Mouse (Mus musculus) adrenal gland, postnatal 10 days (tissue): ENCODE measurements at regions not wholly inside any gene's neighbourhood (a gene's known extent, or its start where the extent isn't known, plus 50 kb on each side); places are given as distances from the start of the nearest gene placed in this dataset.
A peak's percentile ranks its signal among the peaks of the same experiment; 100 is the strongest.

Experiments
- DNase-seq: peaks from one replicate; pipeline ENCODE4 v3.0.0; 2021; ENCODE audit warnings: mixed read lengths

DNA sequence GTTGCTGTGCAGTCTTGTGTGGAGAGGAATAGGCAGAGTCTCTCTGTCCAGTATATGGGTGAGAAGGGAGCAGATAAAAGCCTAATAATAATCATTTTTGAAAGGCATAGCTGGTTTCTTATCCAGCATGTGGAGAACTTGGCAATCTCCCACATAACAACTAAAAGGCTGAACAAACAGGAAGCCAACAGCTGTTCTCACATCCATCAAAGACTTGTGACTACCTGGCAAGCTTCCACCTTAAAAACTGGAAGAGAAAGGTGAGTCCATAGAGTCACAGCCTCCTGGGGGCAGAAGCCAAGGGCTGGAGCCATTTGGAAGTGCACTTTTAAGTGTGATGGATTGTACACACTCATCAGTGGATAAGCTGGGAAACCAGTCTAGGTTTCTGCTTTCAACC is 210.5 kb upstream of the Prok2 start:
- no peak for DNase-seq

DNA sequence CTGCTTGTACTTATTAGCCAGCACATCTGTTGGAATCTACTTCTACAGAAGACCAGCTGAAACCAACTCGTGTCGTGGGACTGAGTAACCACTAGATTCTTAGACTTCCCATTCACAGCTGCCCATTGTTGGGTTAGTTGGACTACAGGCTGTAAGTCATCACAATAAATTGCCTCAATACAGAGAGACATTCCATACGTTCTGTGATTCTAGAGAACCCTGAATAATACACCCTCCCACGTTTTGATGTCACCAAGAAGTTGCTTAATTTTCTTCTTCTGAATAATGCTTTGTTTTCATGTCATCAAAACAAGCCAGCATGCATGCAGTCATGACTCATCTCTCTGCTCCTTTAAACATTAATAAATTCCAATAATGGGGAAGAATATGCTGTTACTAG is 209.2 kb upstream of the Prok2 start:
- DNase-seq, result no peak

DNA sequence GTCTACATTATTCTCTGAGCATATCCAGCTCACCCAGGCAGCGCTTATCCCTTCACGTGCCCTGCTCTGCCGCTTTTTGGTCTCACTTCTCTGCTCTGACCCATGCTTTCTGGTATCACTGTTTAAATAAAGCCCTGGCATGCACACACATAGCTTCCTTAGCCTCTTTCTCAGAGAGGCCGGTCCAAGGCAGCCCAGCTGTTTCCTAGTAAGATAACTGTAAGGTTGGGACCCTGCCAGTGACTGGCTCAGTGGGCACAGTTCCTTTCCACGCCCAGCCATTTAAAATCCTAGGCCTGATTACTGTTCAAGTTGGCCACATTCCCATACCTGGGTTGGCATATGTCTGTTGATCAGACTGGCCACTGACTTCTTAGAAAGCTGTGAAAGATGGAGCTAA is 208.2 kb upstream of the Prok2 start:
- DNase-seq, result no peak

DNA sequence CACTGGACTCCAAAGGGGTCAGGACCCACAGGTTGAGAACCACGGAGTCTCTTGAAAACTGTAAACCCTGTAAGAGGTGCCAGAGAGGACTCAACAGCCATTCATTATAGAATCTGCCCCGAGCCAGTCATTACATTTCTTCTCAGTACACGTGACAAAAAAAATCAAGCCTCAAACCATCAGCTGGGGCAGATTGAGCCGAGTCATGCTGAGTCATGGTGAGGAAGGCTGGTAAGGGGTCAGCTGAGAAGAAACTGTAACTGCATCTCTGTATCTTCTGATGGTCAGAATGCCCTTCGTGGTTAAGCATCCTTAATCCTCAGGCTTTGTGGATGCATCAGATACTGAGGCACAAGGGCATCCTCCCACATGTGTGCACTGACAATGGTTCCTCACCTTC is 207.2 kb upstream of the Prok2 start:
- no peak for DNase-seq

DNA sequence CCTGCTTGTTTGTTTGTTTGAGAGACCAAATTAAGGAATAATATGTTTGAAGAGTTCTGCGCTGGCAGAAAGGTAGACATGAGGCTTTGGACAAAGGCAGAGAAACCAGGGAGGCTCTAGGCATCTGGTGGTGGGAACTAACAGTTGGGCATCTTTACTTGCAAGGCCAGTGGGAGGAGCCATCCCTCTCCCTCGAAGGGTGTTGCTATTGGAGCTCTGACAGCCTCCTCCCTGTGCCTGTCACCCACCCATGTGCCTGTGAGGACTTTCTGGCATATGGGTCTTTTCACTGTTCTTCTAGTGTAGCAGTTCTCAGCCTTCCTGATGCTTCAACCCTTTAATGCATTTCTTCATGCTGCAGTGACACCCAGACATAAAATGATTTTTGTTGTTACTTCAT is 206.7 kb upstream of the Prok2 start:
- no peak for DNase-seq

DNA sequence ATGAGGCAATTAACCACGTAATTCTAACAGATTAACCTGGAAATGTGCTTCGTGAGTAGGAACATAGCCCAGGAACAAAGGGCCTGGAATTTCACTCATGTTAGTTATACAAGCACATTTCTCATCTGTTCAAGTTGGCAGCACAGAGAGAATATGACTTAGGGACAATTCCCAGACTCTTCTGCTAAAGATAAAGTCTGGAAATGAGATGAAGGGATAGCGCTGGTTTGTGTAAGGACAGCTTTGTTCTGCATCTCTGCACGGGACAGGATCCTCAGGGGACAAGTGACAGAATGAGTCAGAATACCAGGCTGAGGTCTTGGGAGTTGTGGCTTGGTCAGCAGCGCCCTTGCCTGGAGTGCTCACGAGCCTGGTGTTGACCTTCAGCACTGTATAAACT is 206.2 kb upstream of the Prok2 start:
- no peak for DNase-seq

DNA sequence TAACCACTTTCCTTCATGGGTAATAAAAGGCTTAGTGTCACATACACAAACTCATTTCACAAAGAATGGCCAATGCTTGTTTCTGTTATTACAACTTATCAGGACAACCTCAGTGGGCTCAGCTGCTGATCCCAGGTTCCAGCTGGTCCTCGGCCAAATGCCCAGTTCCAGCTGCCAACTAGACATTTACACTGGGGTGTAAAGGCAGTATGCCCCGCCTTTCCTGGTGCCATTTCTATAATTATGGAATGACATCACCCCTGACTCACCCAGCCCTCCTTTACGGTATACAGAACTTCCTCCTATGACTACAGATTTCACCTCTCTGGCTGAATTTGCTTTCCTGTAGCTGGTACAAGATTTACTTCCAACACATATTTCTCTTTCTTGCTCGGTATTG is 205.4 kb upstream of the Prok2 start:
- DNase-seq, result no peak

DNA sequence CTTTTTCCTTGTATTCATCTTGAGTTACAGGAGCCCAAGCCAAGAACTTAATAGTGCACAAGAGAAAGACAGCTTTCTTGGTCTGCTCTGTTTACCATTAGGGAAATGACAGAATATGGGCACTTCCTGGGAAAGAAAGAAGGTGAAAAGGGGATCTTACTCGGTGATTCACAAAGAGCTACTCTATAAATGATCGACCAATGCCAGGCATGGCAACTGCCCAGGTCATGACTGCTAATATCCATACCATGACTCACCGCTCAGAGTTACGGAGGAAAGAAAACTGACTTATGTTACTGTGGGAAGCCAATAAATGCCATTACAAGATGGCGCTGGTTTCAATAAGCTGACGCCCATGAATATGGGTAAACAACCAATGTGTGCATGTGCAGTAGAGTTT is 204.1 kb upstream of the Prok2 start:
- no peak for DNase-seq

DNA sequence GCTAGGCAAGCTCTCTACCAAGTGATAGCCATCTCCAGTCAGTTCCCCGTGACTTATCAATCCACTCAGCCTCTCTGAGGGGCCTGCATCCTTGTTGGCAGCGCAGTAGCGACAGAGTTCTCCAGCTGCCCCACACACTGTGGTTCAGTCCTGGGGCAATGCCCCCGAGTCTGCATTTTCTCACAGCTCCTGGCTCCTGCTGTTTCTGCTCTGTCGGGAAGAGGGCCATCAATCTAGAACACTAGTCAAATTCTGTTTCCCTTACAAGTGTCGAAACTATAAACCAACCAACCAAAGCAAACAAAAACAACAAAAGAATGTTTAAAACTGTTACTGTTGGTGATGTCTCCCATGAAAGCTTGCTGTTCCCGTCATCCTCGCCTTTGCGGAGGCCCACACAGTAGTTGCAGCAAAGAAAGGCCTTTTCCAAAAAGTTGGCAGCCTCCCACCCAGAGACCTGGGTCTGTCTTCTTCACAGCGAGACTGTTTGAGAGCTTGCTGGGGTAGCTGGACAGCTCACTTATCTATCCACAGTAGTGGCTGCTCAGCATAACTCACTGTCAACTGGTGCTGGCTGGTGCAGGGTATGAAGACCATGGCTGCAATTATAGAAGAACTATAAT is 201.9 kb upstream of the Prok2 start:
- no peak for DNase-seq

DNA sequence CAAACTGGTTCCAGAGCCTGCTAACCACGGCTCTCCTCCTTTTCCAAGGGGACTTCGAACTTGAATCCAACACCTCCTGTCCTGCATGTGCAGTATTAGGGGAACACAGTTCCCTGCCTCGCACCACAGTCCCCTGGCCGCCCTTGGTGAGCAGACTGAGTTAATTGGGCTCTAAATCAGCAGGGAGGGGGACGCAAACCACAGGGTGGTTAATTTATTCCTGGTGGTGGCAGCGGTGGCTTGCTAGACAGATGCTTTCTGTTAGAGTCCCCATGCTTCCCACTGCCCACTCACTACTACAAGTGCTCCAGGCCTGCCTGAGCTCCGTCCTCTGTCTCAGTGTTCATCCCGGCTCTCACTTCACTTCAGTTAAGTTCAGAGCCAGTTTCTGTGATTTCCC is 198.0 kb upstream of the Prok2 start:
- DNase-seq, result no peak

DNA sequence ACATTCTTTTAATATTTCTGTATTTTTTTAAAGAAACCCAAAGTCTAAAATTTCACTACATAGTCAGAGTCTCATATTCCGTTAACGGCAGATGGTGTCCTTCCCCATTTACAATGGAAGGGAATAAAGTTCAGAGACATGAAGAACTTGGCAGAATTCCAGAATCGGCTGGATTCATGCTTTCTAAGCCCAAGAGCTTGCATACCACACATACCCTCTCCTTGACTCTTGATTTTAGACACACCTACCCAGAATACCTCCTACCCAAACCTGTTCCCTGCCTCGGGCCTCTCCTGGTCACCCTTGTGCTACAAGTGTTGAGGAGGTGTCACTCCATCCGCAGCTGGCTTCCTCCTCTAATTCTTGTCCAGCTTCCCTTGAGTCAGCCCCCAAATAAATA is 195.8 kb upstream of the Prok2 start:
- no peak for DNase-seq

DNA sequence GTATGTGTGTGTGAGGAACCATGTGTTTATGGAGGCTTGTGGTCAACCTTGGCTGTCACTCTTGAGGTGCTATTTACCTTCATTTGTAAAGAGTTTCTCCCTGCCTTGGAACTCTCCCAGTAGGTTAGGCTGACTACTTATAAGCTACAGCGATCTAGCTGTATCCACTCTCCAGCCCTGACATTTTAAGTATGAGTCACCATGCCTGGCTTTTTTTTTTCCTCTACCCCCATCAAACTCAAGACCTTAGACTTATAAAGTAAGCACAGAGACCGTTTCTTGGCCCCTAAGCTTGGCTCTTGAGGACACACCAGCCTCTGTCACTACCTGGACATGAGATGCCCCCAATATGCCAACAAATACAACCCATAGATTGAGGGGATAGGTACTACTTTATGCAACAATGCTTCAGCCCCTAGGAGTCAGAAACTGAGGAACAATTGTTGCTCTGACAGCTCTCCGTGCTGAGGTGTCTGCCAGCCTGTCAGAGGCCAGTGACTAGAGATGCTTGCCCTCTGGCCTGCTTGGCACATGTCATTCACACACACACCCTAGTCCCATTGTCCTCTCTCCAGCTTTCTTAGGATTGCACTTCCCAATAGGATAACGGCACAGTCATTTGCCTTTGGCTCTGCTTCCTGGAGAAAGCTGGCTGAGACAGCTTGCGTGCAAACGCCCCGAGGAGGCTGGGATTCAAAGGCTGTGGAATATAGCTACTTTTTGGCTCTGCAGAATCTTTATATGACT is 193.8 kb upstream of the Prok2 start:
- DNase-seq, result no peak

DNA sequence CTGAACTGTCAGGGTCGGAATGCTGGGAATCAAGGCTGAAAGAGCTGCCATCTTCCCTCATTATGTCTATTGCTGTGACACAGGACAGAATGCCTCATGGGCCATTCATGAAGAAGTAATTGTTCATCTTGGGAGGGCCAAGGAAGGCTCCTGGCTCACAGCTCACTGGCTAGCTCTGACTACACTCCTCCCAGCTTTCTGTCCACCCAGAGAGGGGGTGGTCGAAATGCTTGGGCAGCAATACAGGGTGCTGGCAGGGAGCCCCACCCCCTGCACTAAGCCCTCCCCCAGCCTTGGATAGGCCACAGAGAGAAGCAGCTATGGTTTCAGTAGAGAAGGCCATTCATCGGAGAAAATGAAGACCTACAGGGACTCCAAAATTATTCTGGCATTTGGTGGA is 192.2 kb upstream of the Prok2 start:
- no peak for DNase-seq

DNA sequence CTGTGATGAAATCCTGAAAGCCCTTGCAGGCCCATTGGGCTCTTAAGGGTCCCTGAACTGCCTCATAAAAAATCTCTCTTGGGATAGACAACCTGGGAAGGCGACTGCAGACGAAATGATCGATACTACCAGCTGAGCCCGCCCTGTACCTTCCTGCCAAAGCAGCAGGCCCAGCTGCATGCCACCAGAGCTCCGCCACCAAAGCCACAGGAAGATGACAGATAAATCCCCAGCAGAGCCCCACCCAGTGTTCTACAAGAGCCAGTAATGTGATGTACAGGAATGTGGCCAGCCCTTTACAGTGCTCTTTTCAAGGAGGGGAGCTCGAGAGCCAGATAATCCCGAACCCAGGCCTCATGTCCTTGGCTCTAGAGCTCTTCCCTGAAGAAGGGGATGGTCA is 183.7 kb upstream of the Prok2 start:
- no peak for DNase-seq

DNA sequence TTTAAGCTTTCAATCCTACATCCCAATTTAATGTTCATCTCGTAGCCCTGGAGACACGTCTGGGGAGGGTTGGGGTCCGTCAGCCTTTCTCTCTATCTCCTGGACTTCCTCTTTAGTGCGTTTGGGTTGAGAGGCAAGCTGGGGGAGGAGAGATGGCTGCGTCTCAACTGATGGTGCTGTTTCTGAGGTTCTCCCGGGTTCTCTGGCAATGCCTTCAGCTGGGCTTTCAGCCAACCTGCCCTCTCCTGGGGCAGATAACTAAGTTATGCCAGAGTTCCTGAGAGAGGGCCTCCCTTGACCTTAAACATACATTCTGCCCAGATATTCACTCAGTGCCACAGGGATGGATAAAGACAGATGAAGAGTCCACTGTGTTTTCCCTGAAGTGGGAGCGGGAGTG is 183.3 kb upstream of the Prok2 start:
- peak; percentile 82 for DNase-seq

DNA sequence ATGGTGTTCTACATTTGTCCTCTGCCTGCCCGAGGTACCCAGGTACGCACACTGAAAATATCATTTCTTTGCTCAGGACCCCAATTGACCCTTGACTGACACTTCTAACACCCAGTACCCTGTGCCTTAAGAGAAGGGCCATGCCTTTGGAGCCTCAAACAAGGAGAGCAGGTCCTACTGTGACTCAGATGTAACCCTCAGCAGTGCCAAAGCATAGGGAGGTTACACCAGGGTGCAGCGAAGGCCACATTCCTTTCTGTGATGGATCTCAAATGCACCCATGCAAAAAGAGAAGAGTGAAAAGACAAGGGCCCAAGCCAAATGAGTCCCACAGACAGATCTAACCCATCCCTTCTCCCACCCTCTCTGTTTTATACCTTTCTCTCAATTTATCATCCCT is 181.9 kb upstream of the Prok2 start:
- peak; percentile 28 for DNase-seq

DNA sequence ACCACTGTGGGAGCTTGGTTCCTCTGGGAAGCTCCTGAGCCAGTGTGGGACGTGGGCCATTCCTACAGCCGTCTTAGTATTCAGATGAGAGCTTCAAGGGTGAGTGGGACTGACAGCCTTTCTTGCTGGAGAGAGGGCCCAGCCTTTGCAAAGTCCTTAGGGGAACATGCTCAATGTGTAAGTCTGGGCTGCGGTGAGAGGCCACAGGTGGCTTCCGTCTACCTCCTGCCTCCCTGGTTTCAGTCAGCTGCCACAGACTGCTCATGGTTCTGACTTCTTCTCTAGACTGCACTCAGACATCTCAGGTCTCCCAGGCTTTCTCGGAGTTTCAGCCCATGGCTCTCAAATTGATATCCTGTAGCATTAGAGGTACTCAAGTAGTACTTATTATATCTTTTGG is 179.0 kb upstream of the Prok2 start:
- no peak for DNase-seq

DNA sequence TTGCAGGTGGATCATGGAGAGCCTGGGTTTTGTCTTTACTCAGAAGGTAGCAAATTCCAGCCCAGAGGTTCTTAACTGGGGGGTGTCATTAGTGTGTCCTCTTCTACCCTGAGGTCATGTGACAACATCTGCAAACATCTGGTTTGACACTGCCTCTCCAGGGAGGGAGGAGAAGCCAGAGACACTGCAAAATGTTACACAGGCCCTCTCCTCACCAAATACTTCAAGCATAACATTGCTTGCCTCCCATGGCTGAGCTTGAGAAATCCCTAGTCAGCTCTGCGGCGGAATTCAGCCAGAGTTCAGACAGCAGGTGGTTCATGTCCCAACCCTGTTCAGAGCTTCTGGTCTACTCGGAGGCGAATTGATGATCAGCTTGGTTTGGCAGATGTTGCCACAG is 178.4 kb upstream of the Prok2 start:
- DNase-seq, result no peak

DNA sequence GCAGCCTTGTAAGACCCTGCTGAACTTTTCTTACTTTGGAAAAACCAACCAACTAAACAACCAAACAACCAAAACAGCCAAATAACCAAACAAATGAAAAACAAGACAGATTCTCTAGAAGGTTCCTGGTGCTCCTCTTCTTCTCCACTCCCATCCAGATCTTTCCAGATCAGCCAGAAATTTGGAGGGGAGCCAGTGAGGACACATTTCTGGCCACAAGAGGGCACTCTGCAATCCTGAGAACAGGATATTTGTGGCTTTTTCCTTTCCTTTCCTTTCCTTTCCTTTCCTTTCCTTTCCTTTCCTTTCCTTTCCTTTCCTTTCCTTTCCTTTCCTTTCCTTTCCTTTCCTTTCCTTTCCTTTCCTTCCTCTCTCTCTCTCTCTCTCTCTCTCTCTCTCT is 177.9 kb upstream of the Prok2 start:
- peak; percentile 86 for DNase-seq

DNA sequence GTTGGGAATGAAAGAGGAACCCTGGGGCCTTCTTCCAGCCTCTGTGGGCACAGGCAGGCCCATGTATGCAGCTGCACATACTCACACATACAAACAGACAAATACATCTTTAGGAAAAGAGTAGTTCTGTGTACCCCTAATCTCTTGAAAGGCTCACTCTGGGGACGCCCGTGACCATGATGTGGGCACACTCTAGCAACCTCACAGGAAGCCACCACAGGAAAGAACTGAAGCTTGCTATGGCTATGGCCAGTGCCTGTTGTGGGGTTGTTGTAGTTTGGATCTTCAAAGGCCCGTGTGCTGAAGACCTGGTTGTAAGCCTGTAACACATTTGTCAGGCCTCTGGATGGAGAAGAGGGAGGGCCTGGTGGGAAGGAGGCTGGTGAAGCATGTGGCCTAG is 175.4 kb upstream of the Prok2 start:
- no peak for DNase-seq

DNA sequence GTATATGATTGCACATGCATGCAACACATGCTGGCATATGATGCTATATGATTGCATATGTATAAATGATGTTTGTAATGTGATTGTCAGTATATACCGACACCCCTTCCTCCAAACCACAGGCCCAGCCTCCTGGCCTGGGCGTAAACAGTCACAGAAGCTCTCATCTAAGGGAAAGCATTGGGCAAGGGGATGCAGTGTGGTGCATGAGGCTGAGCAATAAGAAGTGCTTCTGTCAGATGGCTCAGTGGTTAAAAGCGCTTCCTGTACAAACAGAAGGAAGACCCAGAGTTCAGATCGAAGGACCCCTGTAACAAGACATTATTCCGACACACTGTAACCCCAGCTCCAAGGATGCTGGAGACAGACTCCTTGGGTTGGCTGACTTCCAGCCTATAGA is 175.0 kb upstream of the Prok2 start:
- no peak for DNase-seq

DNA sequence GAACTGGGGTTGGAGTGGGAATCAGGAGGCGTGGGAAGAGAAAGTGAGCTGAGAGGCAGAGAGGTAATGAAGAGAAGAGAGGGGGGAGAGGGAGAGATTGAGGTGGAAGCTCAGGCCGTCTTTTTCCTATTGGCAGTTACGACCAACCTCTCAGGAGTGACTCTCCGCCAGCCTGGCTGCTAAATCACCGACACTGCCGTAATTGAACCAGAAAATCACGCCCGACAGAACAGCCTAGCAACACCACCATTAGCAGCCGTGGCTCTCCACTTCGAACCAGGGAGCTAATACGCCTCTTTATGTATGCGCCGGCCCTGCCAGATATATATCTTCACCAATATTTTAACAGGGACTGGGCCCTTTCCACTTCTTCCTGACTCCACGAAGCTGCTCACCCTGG is 173.5 kb upstream of the Prok2 start:
- DNase-seq, result no peak

DNA sequence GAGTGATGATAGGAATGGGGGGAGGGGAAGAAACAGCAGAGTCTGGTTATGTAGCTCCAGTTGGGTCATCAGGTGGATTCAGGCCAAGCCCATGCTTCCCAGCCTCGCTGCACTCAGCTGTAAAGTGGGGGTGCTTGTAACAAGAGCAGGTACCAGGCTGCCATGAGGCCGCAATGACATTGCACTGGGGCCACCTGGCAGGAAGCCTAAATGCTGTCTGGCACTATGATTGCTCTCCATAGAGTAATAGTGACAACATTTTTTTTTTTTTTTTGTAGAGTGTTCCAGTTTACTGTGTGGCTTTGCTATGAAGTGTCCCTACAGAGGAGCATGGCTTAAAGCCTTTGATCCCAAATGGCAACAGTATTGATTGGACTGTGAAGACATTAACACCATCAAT is 171.9 kb upstream of the Prok2 start:
- DNase-seq, result no peak

DNA sequence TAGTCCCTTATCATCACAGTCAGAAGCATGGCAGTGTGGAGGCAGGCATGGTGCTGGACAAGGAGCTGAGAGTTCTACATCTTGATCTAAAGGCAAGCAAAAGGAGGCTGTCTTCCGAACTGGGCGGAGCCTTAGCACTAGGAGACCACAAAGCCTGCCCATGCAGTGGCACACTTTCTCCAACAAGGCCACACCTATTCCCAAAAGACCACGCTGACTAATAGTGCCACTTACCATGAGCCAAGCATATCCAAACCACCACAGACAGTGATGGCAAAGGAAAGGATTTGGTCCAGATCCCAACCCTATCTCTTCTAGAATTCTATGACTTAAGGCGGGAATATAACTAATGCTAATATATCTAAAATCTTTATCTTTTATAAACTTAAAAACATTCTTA is 169.4 kb upstream of the Prok2 start:
- no peak for DNase-seq

DNA sequence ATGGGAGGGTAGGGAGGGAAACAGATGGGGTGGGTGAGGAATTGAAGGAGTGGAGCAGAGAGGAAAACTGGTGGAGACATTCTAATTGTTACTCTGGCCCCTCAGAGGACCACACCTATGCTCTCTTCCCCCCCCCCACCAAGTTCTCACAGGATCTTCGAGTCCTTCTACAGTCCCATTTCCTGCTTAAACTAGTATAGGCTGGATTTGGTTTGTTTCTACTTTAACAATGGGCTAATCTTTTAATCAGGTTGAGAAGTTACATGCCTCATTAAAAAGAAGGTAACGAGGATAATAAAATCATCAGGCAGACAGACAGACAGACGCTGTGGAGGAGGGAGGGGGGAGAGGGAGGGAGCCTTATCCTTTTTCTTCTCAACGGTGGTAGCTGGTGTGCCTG is 167.7 kb upstream of the Prok2 start:
- no peak for DNase-seq
